Mouse (Mus musculus): Measurements from ENCODE around the gene Krt80. TPM values are rescaled to one million over a fixed set of nuclear protein-coding genes. Genes with fewer than 3 reads are reported as not detected.
A peak's percentile ranks its signal among the peaks of the same experiment; 100 is the strongest.

Gene Krt80
- polyA plus RNA-seq, 1 experiment: 10.1 TPM

DNA sequence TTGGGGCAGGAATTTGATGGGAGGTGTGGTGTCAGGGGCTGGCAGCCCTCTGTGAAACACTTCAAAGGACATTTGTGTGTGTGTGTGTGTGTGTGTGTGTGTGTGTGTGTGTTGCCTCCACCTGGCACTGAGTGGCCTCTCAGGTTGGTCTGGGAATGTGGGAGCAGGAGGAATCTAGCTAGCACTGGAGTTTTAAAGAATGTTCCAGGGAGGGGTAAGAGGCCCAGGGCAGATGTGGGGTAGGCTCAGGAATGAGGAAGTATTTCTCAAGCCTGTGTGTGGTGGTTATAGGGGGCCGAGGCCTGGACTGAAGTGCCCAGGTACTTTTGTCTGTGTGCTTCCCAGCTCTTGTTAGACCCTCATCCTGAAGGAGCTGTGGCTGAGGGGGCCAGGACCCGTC lies 40.8 kb upstream of the Krt80 start, which contains the start of gene Krt7:
Krt7 (plus strand) TSS at position 269 of the 400 bp plus-strand sequence.
- Histone ChIP-seq H3K4me3 (ENCODE audit: insufficient read depth, poor library complexity, severe bottlenecking) (no peak within 1 kb of the TSS), H3K79me3 (ENCODE audit: low read depth) (no peaks in the 10 kb centered on the region), H3ac (ENCODE audit: control insufficient read depth, insufficient read length, low read depth) (no peak within 1 kb of the TSS), H3K36me3 (ENCODE audit: control insufficient read depth, insufficient read depth) (no peaks in the 10 kb centered on the region), H3K79me2 (ENCODE audit: control insufficient read depth, insufficient read depth) (no peaks in the 10 kb centered on the region), H3K27me3 (ENCODE audit: control insufficient read depth, insufficient read depth, insufficient read length) (peaks cover 66% of the 10 kb centered on the region)
- TF ChIP-seq CEBPB (IDR thresholded peaks at IDR 0.05; ENCODE audit: low read depth) (no peak), USF1 (IDR thresholded peaks at IDR 0.05; ENCODE audit: low read depth) (no peak), MYOG (IDR thresholded peaks at IDR 0.05; ENCODE audit: control insufficient read depth, extremely low read depth, insufficient read length) (no peak), MAX (IDR thresholded peaks at IDR 0.05) (no peak), MYOD1 (IDR thresholded peaks at IDR 0.05; ENCODE audit: control insufficient read depth, insufficient read length, low read depth) (no peak), FOSL1 (IDR thresholded peaks at IDR 0.05; ENCODE audit: insufficient read depth, low read length, poor library complexity, severe bottlenecking) (no peak), CTCF (IDR thresholded peaks at IDR 0.05; ENCODE audit: control insufficient read depth, insufficient read depth, insufficient read length) (no peak)

DNA sequence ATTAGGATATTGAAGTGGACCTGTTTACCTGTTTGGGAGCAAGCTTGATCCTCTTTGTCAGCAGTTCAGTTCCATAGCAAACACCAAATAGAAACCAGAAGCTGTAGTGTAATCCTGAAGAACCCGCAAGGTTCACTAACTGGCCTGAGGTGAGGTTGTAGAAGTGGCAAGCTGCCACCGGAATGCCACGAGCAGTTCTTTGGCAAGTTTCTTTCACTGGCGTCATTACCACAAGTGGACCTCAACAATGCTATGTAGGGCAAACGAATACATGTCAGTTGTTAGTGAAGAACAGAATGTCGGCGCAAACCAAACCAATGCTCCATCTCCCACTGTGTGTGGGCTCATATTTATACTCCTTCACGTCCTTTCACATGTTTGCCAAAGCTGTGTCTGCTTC lies 28.3 kb upstream of the Krt80 start:
- Histone ChIP-seq H3K36me3 (ENCODE audit: control insufficient read depth, insufficient read depth) (no peaks in the 10 kb centered on the region), H3K79me2 (ENCODE audit: control insufficient read depth, insufficient read depth) (no peaks in the 10 kb centered on the region), H3K4me3 (ENCODE audit: insufficient read depth, poor library complexity, severe bottlenecking) (no peak overlapping the region), H3K79me3 (ENCODE audit: low read depth) (no peaks in the 10 kb centered on the region), H3K27me3 (ENCODE audit: control insufficient read depth, insufficient read depth, insufficient read length) (peaks cover 29% of the 10 kb centered on the region), H3ac (ENCODE audit: control insufficient read depth, insufficient read length, low read depth) (no peak overlapping the region)
- no peak for TF ChIP-seq FOSL1 (IDR thresholded peaks at IDR 0.05; ENCODE audit: insufficient read depth, low read length, poor library complexity, severe bottlenecking)

DNA sequence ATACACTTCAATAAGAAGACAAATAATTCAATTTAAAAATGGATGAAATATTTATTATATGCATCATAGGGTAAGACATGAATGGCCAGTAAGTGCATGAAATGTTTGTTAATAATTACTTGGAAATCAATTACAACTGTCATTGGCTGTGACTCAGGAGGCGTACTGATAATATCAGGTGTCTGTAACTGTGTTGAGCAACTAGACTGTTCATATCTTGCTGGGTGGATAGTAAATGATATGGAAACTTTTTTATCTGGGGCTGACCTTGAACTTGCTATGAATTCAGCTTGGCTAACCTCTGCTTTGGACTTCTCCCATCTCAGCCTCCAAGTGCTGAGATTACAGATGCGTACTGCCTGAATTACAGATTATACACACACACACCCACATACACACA lies 27.7 kb upstream of the Krt80 start:
- H3K27me3 ChIP-seq (ENCODE audit: control insufficient read depth, insufficient read depth, insufficient read length): peaks cover 29% of the 10 kb centered on the region
- no peaks in the 10 kb centered on the region for H3K36me3 ChIP-seq (ENCODE audit: control insufficient read depth, insufficient read depth)
- H3ac ChIP-seq (ENCODE audit: control insufficient read depth, insufficient read length, low read depth): no peak overlapping the region
- H3K79me2 ChIP-seq (ENCODE audit: control insufficient read depth, insufficient read depth): no peaks in the 10 kb centered on the region
- no peaks in the 10 kb centered on the region for H3K79me3 ChIP-seq (ENCODE audit: low read depth)
- no peak for TF ChIP-seq FOSL1 (IDR thresholded peaks at IDR 0.05; ENCODE audit: insufficient read depth, low read length, poor library complexity, severe bottlenecking)
- TF ChIP-seq MYOD1 (IDR thresholded peaks at IDR 0.05; ENCODE audit: control insufficient read depth, insufficient read length, low read depth): no peak
- TF ChIP-seq CTCF (IDR thresholded peaks at IDR 0.05; ENCODE audit: control insufficient read depth, insufficient read depth, insufficient read length): no peak
- TF ChIP-seq MYOG (IDR thresholded peaks at IDR 0.05; ENCODE audit: control insufficient read depth, extremely low read depth, insufficient read length): no peak
- no peak overlapping the region for H3K4me3 ChIP-seq (ENCODE audit: insufficient read depth, poor library complexity, severe bottlenecking)

DNA sequence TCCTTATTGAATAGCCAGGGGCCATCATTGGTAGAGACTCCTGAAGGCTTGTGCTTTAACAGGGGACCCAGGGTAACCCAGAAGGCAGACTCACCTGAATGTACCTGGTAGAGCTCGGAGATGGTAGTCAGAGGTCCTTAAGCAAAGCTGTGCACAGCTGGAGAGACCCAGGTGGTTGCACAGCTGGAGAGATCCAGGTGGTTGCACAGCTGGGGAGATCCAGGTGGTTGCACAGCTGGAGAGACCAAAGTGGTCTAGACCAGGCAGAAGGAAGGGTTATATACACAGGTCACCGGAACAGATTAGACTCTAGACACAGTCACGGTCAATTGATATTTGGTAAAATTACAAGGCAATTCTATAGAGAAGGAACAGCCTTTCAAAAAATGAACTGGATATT lies 27.0 kb upstream of the Krt80 start:
- H3K79me2 ChIP-seq (ENCODE audit: control insufficient read depth, insufficient read depth): no peaks in the 10 kb centered on the region
- no peak overlapping the region for H3K4me3 ChIP-seq (ENCODE audit: insufficient read depth, poor library complexity, severe bottlenecking)
- no peak overlapping the region for H3ac ChIP-seq (ENCODE audit: control insufficient read depth, insufficient read length, low read depth)
- no peaks in the 10 kb centered on the region for H3K79me3 ChIP-seq (ENCODE audit: low read depth)
- TF ChIP-seq MYOG (IDR thresholded peaks at IDR 0.05; ENCODE audit: control insufficient read depth, extremely low read depth, insufficient read length) (no peak), MAX (IDR thresholded peaks at IDR 0.05) (no peak), USF1 (IDR thresholded peaks at IDR 0.05; ENCODE audit: low read depth) (no peak), CTCF (IDR thresholded peaks at IDR 0.05; ENCODE audit: control insufficient read depth, insufficient read depth, insufficient read length) (no peak), CEBPB (IDR thresholded peaks at IDR 0.05; ENCODE audit: low read depth) (no peak), MYOD1 (IDR thresholded peaks at IDR 0.05; ENCODE audit: control insufficient read depth, insufficient read length, low read depth) (no peak), FOSL1 (IDR thresholded peaks at IDR 0.05; ENCODE audit: insufficient read depth, low read length, poor library complexity, severe bottlenecking) (no peak)
- H3K27me3 ChIP-seq (ENCODE audit: control insufficient read depth, insufficient read depth, insufficient read length): peaks cover 29% of the 10 kb centered on the region
- no peaks in the 10 kb centered on the region for H3K36me3 ChIP-seq (ENCODE audit: control insufficient read depth, insufficient read depth)

DNA sequence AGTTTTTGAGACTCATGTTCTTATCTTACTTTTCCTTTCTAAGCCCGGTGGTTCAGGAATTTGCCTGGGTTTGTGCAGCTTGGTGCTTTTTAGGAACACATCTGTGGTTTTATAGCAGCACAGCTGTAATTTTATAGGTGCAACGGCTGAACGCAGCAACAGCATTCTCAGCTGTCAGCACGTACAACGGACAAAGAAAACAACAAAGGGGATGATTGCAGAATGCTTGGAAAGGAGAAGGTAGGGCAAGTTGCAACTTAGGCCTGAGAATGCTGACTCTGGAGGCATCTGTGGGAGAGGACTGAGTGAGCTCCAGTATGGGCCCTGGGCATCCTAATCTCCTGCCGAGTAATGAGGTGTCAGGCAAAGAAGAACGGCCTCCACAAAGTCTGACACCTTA lies 26.5 kb upstream of the Krt80 start:
- no peak for TF ChIP-seq MAX (IDR thresholded peaks at IDR 0.05)
- TF ChIP-seq CTCF (IDR thresholded peaks at IDR 0.05; ENCODE audit: control insufficient read depth, insufficient read depth, insufficient read length): no peak
- TF ChIP-seq MYOG (IDR thresholded peaks at IDR 0.05; ENCODE audit: control insufficient read depth, extremely low read depth, insufficient read length): no peak
- TF ChIP-seq FOSL1 (IDR thresholded peaks at IDR 0.05; ENCODE audit: insufficient read depth, low read length, poor library complexity, severe bottlenecking): no peak
- TF ChIP-seq CEBPB (IDR thresholded peaks at IDR 0.05; ENCODE audit: low read depth): no peak
- peak; percentile 80 for TF ChIP-seq MYOD1 (IDR thresholded peaks at IDR 0.05; ENCODE audit: control insufficient read depth, insufficient read length, low read depth)
- TF ChIP-seq USF1 (IDR thresholded peaks at IDR 0.05; ENCODE audit: low read depth): no peak
- no peak overlapping the region for H3K4me3 ChIP-seq (ENCODE audit: insufficient read depth, poor library complexity, severe bottlenecking)
- no peak overlapping the region for H3ac ChIP-seq (ENCODE audit: control insufficient read depth, insufficient read length, low read depth)
- H3K36me3 ChIP-seq (ENCODE audit: control insufficient read depth, insufficient read depth): no peaks in the 10 kb centered on the region
- no peaks in the 10 kb centered on the region for H3K79me2 ChIP-seq (ENCODE audit: control insufficient read depth, insufficient read depth)
- no peaks in the 10 kb centered on the region for H3K79me3 ChIP-seq (ENCODE audit: low read depth)
- peaks cover 29% of the 10 kb centered on the region for H3K27me3 ChIP-seq (ENCODE audit: control insufficient read depth, insufficient read depth, insufficient read length)

DNA sequence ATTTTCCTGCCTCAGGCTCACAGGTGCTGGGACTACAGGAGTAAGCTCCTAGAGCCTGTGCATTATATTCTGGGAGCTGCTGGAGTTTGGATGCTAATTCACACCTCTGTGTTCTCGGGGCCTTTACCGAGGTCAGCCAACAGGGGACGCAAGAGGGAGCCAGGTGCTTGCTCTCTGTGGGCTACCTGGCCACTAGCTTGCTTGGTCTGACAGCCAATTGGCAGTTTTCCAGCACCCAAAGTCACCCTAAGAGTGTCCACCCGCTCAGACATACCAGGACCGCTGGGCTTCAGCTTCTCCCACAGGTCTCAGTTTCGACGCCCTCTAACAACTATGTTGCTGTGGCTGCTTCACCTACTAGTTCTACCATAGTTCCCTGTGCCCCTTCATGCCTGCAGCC lies 24.9 kb upstream of the Krt80 start:
- no peaks in the 10 kb centered on the region for H3K36me3 ChIP-seq (ENCODE audit: control insufficient read depth, insufficient read depth)
- no peak overlapping the region for H3ac ChIP-seq (ENCODE audit: control insufficient read depth, insufficient read length, low read depth)
- no peak overlapping the region for H3K4me3 ChIP-seq (ENCODE audit: insufficient read depth, poor library complexity, severe bottlenecking)
- peaks cover 22% of the 10 kb centered on the region for H3K27me3 ChIP-seq (ENCODE audit: control insufficient read depth, insufficient read depth, insufficient read length)
- H3K79me2 ChIP-seq (ENCODE audit: control insufficient read depth, insufficient read depth): no peaks in the 10 kb centered on the region
- no peaks in the 10 kb centered on the region for H3K79me3 ChIP-seq (ENCODE audit: low read depth)
- TF ChIP-seq MAX (IDR thresholded peaks at IDR 0.05) (no peak), CEBPB (IDR thresholded peaks at IDR 0.05; ENCODE audit: low read depth) (no peak), MYOD1 (IDR thresholded peaks at IDR 0.05; ENCODE audit: control insufficient read depth, insufficient read length, low read depth) (no peak), CTCF (IDR thresholded peaks at IDR 0.05; ENCODE audit: control insufficient read depth, insufficient read depth, insufficient read length) (no peak), USF1 (IDR thresholded peaks at IDR 0.05; ENCODE audit: low read depth) (no peak), FOSL1 (IDR thresholded peaks at IDR 0.05; ENCODE audit: insufficient read depth, low read length, poor library complexity, severe bottlenecking) (no peak), MYOG (IDR thresholded peaks at IDR 0.05; ENCODE audit: control insufficient read depth, extremely low read depth, insufficient read length) (no peak)

Measured in C2C12 (cell line).